Mouse (Mus musculus) CH12.LX (cell line): Measurements from ENCODE around the gene Dolk. TPM values are rescaled to one million over a fixed set of nuclear protein-coding genes. Genes with fewer than 3 reads are reported as not detected.

Experiments
- polyA plus RNA-seq: library from polyadenylated mRNA; unstranded; fragments of >175 nt; gene quantifications from 2 replicates; pipeline ENCODE4 v1.2.1, GENCODE M21; 2012; ENCODE audit warnings: low read depth; ENCODE audit not compliant: insufficient read length
- total RNA-seq, 2 experiments: library from RNA; depleted of rRNA; stranded (reverse); fragments of 300-350 nt in 1 of 2; fragments of >200 nt in 1 of 2; gene quantifications; 2 replicates each; pipeline ENCODE4 v1.2.3; 2012 to 2014

Gene Dolk
- total and polyA plus RNA-seq, 3 experiments, result 11.6 to 17.4 (median 11.8) TPM

Other genes starting within 250 kb of the Dolk start
- gene Wdr34, start 237.5 kb downstream of the Dolk start, total RNA-seq (2012; rRNA removed), result 23.2 and 26.5 TPM in 2 replicates
- 21.4 and 24.7 TPM in 2 replicates for gene Wdr34, start 237.5 kb downstream of the Dolk start, total RNA-seq (2014; rRNA removed)
- 28.0 and 28.6 TPM in 2 replicates for gene Wdr34, start 237.5 kb downstream of the Dolk start, polyA plus RNA-seq
- 515 and 844 TPM in 2 replicates for gene Set, start 229.0 kb downstream of the Dolk start, total RNA-seq (2012; rRNA removed)
- gene Set, start 229.0 kb downstream of the Dolk start, total RNA-seq (2014; rRNA removed), result 1,049 and 1,142 TPM in 2 replicates
- gene Set, start 229.0 kb downstream of the Dolk start, polyA plus RNA-seq, result 902 and 991 TPM in 2 replicates
- gene Pkn3, start 208.7 kb downstream of the Dolk start, total RNA-seq (2012; rRNA removed), result 5.2 and 8.3 TPM in 2 replicates
- gene Pkn3, start 208.7 kb downstream of the Dolk start, total RNA-seq (2014; rRNA removed), result 4.7 and 5.0 TPM in 2 replicates
- gene Pkn3, start 208.7 kb downstream of the Dolk start, polyA plus RNA-seq, result 6.7 and 7.1 TPM in 2 replicates
- gene Zdhhc12, start 192.7 kb downstream of the Dolk start, total RNA-seq (2012; rRNA removed), result 33.7 and 36.5 TPM in 2 replicates
- gene Zdhhc12, start 192.7 kb downstream of the Dolk start, total RNA-seq (2014; rRNA removed), result 15.3 and 15.6 TPM in 2 replicates
- 34.7 and 42.8 TPM in 2 replicates for gene Zdhhc12, start 192.7 kb downstream of the Dolk start, polyA plus RNA-seq
- 9.5 and 13.4 TPM in 2 replicates for gene Zer1, start 161.7 kb downstream of the Dolk start, total RNA-seq (2012; rRNA removed)
- gene Zer1, start 161.7 kb downstream of the Dolk start, total RNA-seq (2014; rRNA removed), result 4.8 and 5.5 TPM in 2 replicates
- 13.3 and 15.0 TPM in 2 replicates for gene Zer1, start 161.7 kb downstream of the Dolk start, polyA plus RNA-seq
- 32.1 and 35.1 TPM in 2 replicates for gene Tbc1d13, start 152.6 kb downstream of the Dolk start, total RNA-seq (2012; rRNA removed)
- gene Tbc1d13, start 152.6 kb downstream of the Dolk start, total RNA-seq (2014; rRNA removed), result 21.4 and 25.9 TPM in 2 replicates
- gene Tbc1d13, start 152.6 kb downstream of the Dolk start, polyA plus RNA-seq, result 36.1 and 36.8 TPM in 2 replicates
- 9.2 and 9.7 TPM in 2 replicates for gene Endog, start 114.8 kb downstream of the Dolk start, total RNA-seq (2012; rRNA removed)
- gene Endog, start 114.8 kb downstream of the Dolk start, total RNA-seq (2014; rRNA removed), result 0.23 TPM in 1 of 2 replicates, not detected in the other
- gene Endog, start 114.8 kb downstream of the Dolk start, polyA plus RNA-seq, result not detected in 2 replicates
- 49.2 and 56.7 TPM in 2 replicates for gene Spout1, start 107.9 kb downstream of the Dolk start, total RNA-seq (2012; rRNA removed)
- gene Spout1, start 107.9 kb downstream of the Dolk start, total RNA-seq (2014; rRNA removed), result 34.8 and 38.4 TPM in 2 replicates
- 62.3 and 63.7 TPM in 2 replicates for gene Spout1, start 107.9 kb downstream of the Dolk start, polyA plus RNA-seq
- 5.3 and 7.0 TPM in 2 replicates for gene Kyat1, start 80.5 kb downstream of the Dolk start, total RNA-seq (2012; rRNA removed)
- gene Kyat1, start 80.5 kb downstream of the Dolk start, total RNA-seq (2014; rRNA removed), result 5.0 and 5.5 TPM in 2 replicates
- gene Kyat1, start 80.5 kb downstream of the Dolk start, polyA plus RNA-seq, result 5.2 and 5.4 TPM in 2 replicates
- 2.8 and 3.1 TPM in 2 replicates for gene Lrrc8a, start 48.6 kb downstream of the Dolk start, total RNA-seq (2012; rRNA removed)
- gene Lrrc8a, start 48.6 kb downstream of the Dolk start, total RNA-seq (2014; rRNA removed), result 1.1 and 1.8 TPM in 2 replicates
- gene Lrrc8a, start 48.6 kb downstream of the Dolk start, polyA plus RNA-seq, result 1.2 and 1.4 TPM in 2 replicates
- 0.46 and 0.64 TPM in 2 replicates for gene Gm28035, start 45.8 kb downstream of the Dolk start, total RNA-seq (2012; rRNA removed)
- gene Gm28035, start 45.8 kb downstream of the Dolk start, total RNA-seq (2014; rRNA removed), result 0.27 TPM in 2 replicates
- gene Gm28035, start 45.8 kb downstream of the Dolk start, polyA plus RNA-seq, result 0.35 and 0.36 TPM in 2 replicates
- gene Phyhd1, start 20.1 kb downstream of the Dolk start, total RNA-seq (2012; rRNA removed), result 3.1 and 8.9 TPM in 2 replicates
- gene Phyhd1, start 20.1 kb downstream of the Dolk start, total RNA-seq (2014; rRNA removed), result 5.7 and 7.1 TPM in 2 replicates
- gene Phyhd1, start 20.1 kb downstream of the Dolk start, polyA plus RNA-seq, result 9.7 and 11.5 TPM in 2 replicates
- not detected in 2 replicates for gene Gm28038, start 5.3 kb downstream of the Dolk start, total RNA-seq (2012; rRNA removed)
- not detected in 2 replicates for gene Gm28038, start 5.3 kb downstream of the Dolk start, total RNA-seq (2014; rRNA removed)
- 7.4 TPM in 1 of 2 replicates, not detected in the other for gene Gm28038, start 5.3 kb downstream of the Dolk start, polyA plus RNA-seq
- gene Nup188, start 63 bp upstream of the Dolk start, total RNA-seq (2012; rRNA removed), result 40.2 and 47.6 TPM in 2 replicates
- gene Nup188, start 63 bp upstream of the Dolk start, total RNA-seq (2014; rRNA removed), result 19.7 and 20.9 TPM in 2 replicates
- gene Nup188, start 63 bp upstream of the Dolk start, polyA plus RNA-seq, result 58.8 and 61.2 TPM in 2 replicates
- 42.6 and 47.8 TPM in 2 replicates for gene Sh3glb2, start 73.0 kb upstream of the Dolk start, total RNA-seq (2012; rRNA removed)
- 27.2 and 34.0 TPM in 2 replicates for gene Sh3glb2, start 73.0 kb upstream of the Dolk start, total RNA-seq (2014; rRNA removed)
- gene Sh3glb2, start 73.0 kb upstream of the Dolk start, polyA plus RNA-seq, result 38.9 and 39.3 TPM in 2 replicates
- gene Miga2, start 77.9 kb upstream of the Dolk start, total RNA-seq (2012; rRNA removed), result 11.2 and 15.0 TPM in 2 replicates
- gene Miga2, start 77.9 kb upstream of the Dolk start, total RNA-seq (2014; rRNA removed), result 9.1 and 9.2 TPM in 2 replicates
- 7.4 and 9.4 TPM in 2 replicates for gene Miga2, start 77.9 kb upstream of the Dolk start, polyA plus RNA-seq
- gene Dolpp1, start 105.9 kb upstream of the Dolk start, total RNA-seq (2012; rRNA removed), result 19.2 and 22.8 TPM in 2 replicates
- 15.0 and 22.3 TPM in 2 replicates for gene Dolpp1, start 105.9 kb upstream of the Dolk start, total RNA-seq (2014; rRNA removed)
- gene Dolpp1, start 105.9 kb upstream of the Dolk start, polyA plus RNA-seq, result 17.9 and 19.1 TPM in 2 replicates
- gene Crat, start 129.5 kb upstream of the Dolk start, total RNA-seq (2012; rRNA removed), result 3.6 and 4.5 TPM in 2 replicates
- gene Crat, start 129.5 kb upstream of the Dolk start, total RNA-seq (2014; rRNA removed), result 1.3 and 1.7 TPM in 2 replicates
- gene Crat, start 129.5 kb upstream of the Dolk start, polyA plus RNA-seq, result 2.8 and 4.2 TPM in 2 replicates
- 111 and 120 TPM in 2 replicates for gene Ptpa, start 129.7 kb upstream of the Dolk start, total RNA-seq (2012; rRNA removed)
- 117 and 122 TPM in 2 replicates for gene Ptpa, start 129.7 kb upstream of the Dolk start, total RNA-seq (2014; rRNA removed)
- gene Ptpa, start 129.7 kb upstream of the Dolk start, polyA plus RNA-seq, result 190 and 194 TPM in 2 replicates
- gene Ier5l, start 187.9 kb upstream of the Dolk start, total RNA-seq (2012; rRNA removed), result 0.98 and 1.1 TPM in 2 replicates
- gene Ier5l, start 187.9 kb upstream of the Dolk start, total RNA-seq (2014; rRNA removed), result 0.22 and 0.51 TPM in 2 replicates
- 0.31 and 0.33 TPM in 2 replicates for gene Ier5l, start 187.9 kb upstream of the Dolk start, polyA plus RNA-seq